Mouse (Mus musculus) kidney, adult 2 months (tissue): Measurements from ENCODE around the gene Gpr4. TPM values are rescaled to one million over a fixed set of nuclear protein-coding genes. Genes with fewer than 3 reads are reported as not detected.

Source experiments
- DNase-seq: peaks from one replicate; pipeline ENCODE4 v3.0.0; 2021
- H3K27ac ChIP-seq: fragments of 200-500 bp; 2 replicates; pipeline ENCODE4 v1.5.1; 2012; ENCODE audit warnings: low read depth, low read length, control low read depth, inconsistent platforms; ENCODE audit not compliant: insufficient read depth
- H3K27me3 ChIP-seq: fragments of 200-500 bp; replicated peaks from 2 replicates; pipeline ENCODE4 v1.6.1; 2012; ENCODE audit warnings: mild to moderate bottlenecking, moderate library complexity, low read length, inconsistent platforms; ENCODE audit not compliant: control insufficient read depth, insufficient read depth
- H3K36me3 ChIP-seq: fragments of 200-500 bp; 2 replicates; pipeline ENCODE4 v1.6.1; 2012; ENCODE audit warnings: mild to moderate bottlenecking, moderate library complexity, low read length, inconsistent platforms; ENCODE audit not compliant: control insufficient read depth, insufficient read depth
- H3K4me1 ChIP-seq: fragments of 200-500 bp; 2 replicates; pipeline ENCODE4 v1.6.1; 2011; ENCODE audit warnings: low read length; ENCODE audit not compliant: control insufficient read depth, insufficient read depth
- H3K4me3 ChIP-seq: fragments of 200-500 bp; 2 replicates; pipeline ENCODE4 v1.5.1; 2011; ENCODE audit warnings: mild to moderate bottlenecking, low read depth, low read length, control low read depth; ENCODE audit not compliant: insufficient read depth
- CTCF ChIP-seq: fragments of 200-500 bp; conservative IDR thresholded peaks from 2 replicates; pipeline ENCODE4 v1.5.1; 2011; ENCODE audit warnings: low read depth, mild to moderate bottlenecking, control low read depth, low read length, moderate library complexity, mixed read lengths; ENCODE audit not compliant: insufficient read depth, insufficient read length
- POLR2A ChIP-seq: fragments of 200-500 bp; IDR thresholded peaks from one replicate; pipeline ENCODE4 v1.6.1; 2011; ENCODE audit warnings: low read depth, low read length, control low read depth
- WGBS: fragments of 180-500 bp; shearing (Covaris S2); methylation state at CpG from one replicate; pipeline ENCODE4 v1.1.7; 2018; 5-methylcytosine and 5-hydroxymethylcytosine counted together
- polyA plus RNA-seq: library from polyadenylated mRNA; depleted of rRNA; stranded (reverse); fragments of >200 nt; gene quantifications from 2 replicates; pipeline ENCODE4 v1.2.3, GENCODE M21; 2012

Gene Gpr4
- polyA plus RNA-seq, 1 experiment, result 10.1 TPM

DNA sequence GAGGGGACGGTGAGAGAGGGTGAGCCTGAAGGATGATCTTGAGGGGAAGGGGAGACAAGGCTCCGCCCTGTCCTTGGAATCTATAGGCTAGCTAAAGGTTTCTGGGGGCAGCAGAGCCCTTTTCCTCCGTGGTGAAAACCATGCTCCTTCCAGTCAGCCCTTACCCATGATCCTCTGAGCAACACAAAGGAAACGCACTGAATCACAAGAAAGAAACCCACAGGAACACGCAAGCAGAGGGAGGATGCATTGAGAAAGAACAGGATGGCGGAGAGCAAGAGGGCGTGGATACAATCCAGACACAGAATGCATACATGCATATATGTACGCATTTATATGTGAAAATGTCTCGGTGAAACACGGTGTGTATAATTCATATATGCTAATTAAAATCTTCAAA is 42.8 kb upstream of the Gpr4 start:
- DNase-seq, result no peak
- no peaks in the 10 kb centered on the region for H3K4me1 ChIP-seq
- 66% methylated on average over 10 of the region's 10 CpGs for WGBS
- no peak overlapping the region for H3K27ac ChIP-seq
- H3K36me3 ChIP-seq, result no peaks in the 10 kb centered on the region
- no peaks in the 10 kb centered on the region for H3K27me3 ChIP-seq
- H3K4me3 ChIP-seq, result no peak overlapping the region
- TF ChIP-seq CTCF (no peak), POLR2A (no peak)

- H3K27me3 ChIP-seq, result no peaks in the 10 kb centered on the region
- DNase-seq, result no peak
- H3K4me1 ChIP-seq, result no peaks in the 10 kb centered on the region
- H3K27ac ChIP-seq, result no peak overlapping the region
- H3K4me3 ChIP-seq, result no peak overlapping the region
- H3K36me3 ChIP-seq, result no peaks in the 10 kb centered on the region
- TF ChIP-seq POLR2A (no peak), CTCF (no peak)
- WGBS, result 51% methylated on average over 8 of the region's 8 CpGs
These were observed 42.2 kb upstream of the Gpr4 start for GRCm38 (mm10) chr7:19170142-19170541.

GRCm38 (mm10) chr7:19171831-19172230 is 40.5 kb upstream of the Gpr4 start:
- Histone ChIP-seq H3K4me3 (no peak overlapping the region), H3K27ac (no peak overlapping the region), H3K27me3 (no peaks in the 10 kb centered on the region; the same call in 1 of the 2 replicates), H3K4me1 (no peaks in the 10 kb centered on the region), H3K36me3 (no peaks in the 10 kb centered on the region)
- no peak for DNase-seq
- 53% methylated on average over 8 of the region's 8 CpGs for WGBS
- no peak for TF ChIP-seq POLR2A
- TF ChIP-seq CTCF, result no peak

GRCm38 (mm10) chr7:19172874-19173273 is 39.5 kb upstream of the Gpr4 start:
- WGBS, result 6% methylated on average over 17 of the region's 17 CpGs
- H3K27ac ChIP-seq, result no peak overlapping the region
- no peaks in the 10 kb centered on the region for H3K4me1 ChIP-seq
- H3K36me3 ChIP-seq, result no peaks in the 10 kb centered on the region
- no peak for TF ChIP-seq POLR2A
- TF ChIP-seq CTCF, result peak; percentile 58
- peak; percentile 75 for DNase-seq
- H3K27me3 ChIP-seq, result no peaks in the 10 kb centered on the region; the same call in none of the 2 replicates
- peak overlapping the region; percentile 38 for H3K4me3 ChIP-seq

DNA sequence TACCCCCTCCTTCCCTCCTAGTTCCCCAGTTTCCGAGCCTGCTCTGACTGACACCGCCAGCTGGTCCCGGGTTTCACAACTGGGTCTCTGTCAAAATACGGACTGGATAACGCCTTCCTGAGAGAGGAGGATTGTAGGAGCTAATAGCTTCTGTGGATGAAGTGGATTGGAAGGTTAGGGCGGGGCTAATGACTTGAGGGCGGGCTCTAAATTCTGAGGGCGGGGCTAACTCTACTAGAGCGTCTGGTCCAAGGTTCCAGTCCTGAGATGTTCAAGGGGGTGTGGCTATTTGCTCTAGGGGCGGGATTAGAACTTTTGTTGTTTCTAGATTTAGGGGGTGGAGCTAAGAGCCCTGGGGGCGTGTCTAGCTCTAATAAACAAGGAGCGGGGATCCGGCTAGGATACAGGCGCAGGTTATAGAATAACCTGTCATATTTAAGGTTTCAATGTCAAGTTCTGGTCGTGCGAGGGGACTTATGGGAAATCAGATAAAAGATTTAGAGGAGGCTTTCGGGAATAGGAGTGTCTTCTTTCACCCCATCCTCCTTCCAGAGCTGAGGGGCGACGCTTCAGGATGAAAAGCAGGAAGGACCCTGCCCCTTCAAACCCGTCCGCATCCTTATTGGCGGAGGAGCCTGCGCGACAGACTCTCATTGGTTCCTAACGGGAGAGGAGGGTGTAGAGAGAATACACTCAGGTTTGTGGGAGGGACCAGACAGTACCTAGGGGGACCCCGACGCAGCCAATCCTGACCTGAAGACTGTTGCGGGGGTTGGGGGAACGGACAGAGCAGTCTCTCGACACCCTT is 36.4 kb upstream of the Gpr4 start, which contains the start of gene Eml2:
Eml2 (plus strand) TSS at position 714 of the 808 bp plus-strand sequence.
- Histone ChIP-seq H3K4me3 (no peak within 1 kb of the TSS), H3K27me3 (no peaks in the 10 kb centered on the region; the same call in none of the 2 replicates), H3K36me3 (no peaks in the 10 kb centered on the region), H3K4me1 (peaks cover 2% of the 10 kb centered on the region; the same call in 1 of the 2 replicates), H3K27ac (no peak within 1 kb of the TSS)
- DNase-seq, result peak; percentile 46
- WGBS, result 3% methylated on average over 30 of the region's 30 CpGs
- TF ChIP-seq CTCF (no peak), POLR2A (no peak)

DNA sequence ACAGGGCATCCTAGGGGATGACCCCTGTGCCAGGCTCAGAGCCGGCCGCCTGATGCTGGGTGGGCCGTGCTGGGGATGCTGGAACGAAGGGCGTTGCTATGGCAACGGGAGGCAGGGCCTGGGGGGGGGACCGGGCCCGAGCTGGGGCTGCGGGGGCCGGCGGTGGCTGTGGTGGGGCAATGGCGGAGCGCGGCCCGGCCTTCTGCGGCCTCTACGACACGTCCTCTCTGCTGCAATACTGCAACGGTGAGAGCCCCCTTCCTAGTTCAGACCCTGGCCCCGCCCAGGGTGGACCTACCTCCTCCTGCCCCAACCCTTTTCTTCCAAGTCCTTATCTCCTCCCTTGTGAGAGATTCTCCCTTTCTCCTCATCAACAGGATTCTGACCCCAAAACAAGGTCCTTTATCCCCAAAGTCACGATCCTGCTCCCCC is 35.8 kb upstream of the Gpr4 start:
- no peak overlapping the region for H3K4me3 ChIP-seq
- TF ChIP-seq CTCF, result no peak
- TF ChIP-seq POLR2A, result no peak
- no peak overlapping the region for H3K27ac ChIP-seq
- no peaks in the 10 kb centered on the region; the same call in none of the 2 replicates for H3K27me3 ChIP-seq
- no peak for DNase-seq
- WGBS, result 13% methylated on average over 20 of the region's 21 CpGs
- no peaks in the 10 kb centered on the region for H3K36me3 ChIP-seq
- peaks cover 6% of the 10 kb centered on the region for H3K4me1 ChIP-seq

GRCm38 (mm10) chr7:19177216-19177615 is 35.1 kb upstream of the Gpr4 start:
- TF ChIP-seq POLR2A (no peak), CTCF (no peak)
- no peak overlapping the region for H3K27ac ChIP-seq
- H3K27me3 ChIP-seq, result no peaks in the 10 kb centered on the region; the same call in none of the 2 replicates
- H3K4me3 ChIP-seq, result no peak overlapping the region
- 83% methylated on average over 7 of the region's 7 CpGs for WGBS
- H3K36me3 ChIP-seq, result no peaks in the 10 kb centered on the region
- DNase-seq, result no peak
- peaks cover 9% of the 10 kb centered on the region for H3K4me1 ChIP-seq
